Mouse (Mus musculus): ENCODE results near the gene Bmp6. TPM values are rescaled to one million over a fixed set of nuclear protein-coding genes. Genes with fewer than 3 reads are reported as not detected.
A peak's percentile ranks its signal among the peaks of the same experiment; 100 is the strongest.

The Bmp6 gene
- polyA plus RNA-seq, 1 experiment from 2014 or later, result 0.27 TPM

- Histone ChIP-seq H3K27me3 (replicated peaks; ENCODE audit: control insufficient read depth, insufficient read depth, low read length) (no peaks in the 10 kb centered on the region), H3K4me2 (no peak overlapping the region), H3K4me3 (ENCODE audit: low read depth, low read length) (no peak overlapping the region), H3K36me3 (ENCODE audit: control insufficient read depth, insufficient read depth, low read length) (peaks cover 21% of the 10 kb centered on the region), H3K9me3 (ENCODE audit: control insufficient read depth, low read length) (no peaks in the 10 kb centered on the region), H3K27ac (ENCODE audit: low read depth, low read length) (no peak overlapping the region), H3K4me1 (replicated peaks; ENCODE audit: control insufficient read depth, insufficient read depth, low read length) (peaks cover 18% of the 10 kb centered on the region), H3K9ac (ENCODE audit: low read depth, low read length) (no peak overlapping the region)
- no peak for ATAC-seq (replicated peaks; ENCODE audit: low FRiP score)
- DNase-seq (ENCODE audit: low spot score), result no peak
- WGBS, result 76% methylated on average over 4 of the region's 4 CpGs
Observed at GRCm38 (mm10) chr13:38522056-38522654, 177.2 kb downstream of the Bmp6 start.

DNA sequence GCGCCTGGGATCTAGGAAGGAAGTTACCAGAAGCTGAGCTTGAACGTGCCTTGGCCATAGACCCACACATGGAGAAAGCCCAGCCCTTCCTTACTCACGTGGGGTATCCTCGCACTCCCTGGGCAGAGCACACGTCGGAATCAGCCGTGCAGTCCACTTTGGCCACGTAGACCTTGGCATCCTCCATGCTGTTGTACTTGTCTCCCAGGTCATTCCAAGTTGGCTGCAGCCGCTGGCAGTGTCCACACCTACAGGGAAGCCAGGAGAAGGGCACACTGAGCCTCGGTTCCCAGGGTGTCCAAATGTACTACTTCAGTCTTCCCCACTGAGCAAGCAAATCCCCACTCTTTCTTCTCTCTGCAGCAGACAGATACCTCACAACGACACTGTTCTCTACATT, 178.3 kb downstream of the Bmp6 start:
- H3K4me3 ChIP-seq (ENCODE audit: low read depth, low read length), result no peak overlapping the region
- ATAC-seq (replicated peaks; ENCODE audit: low FRiP score) (no peak), DNase-seq (ENCODE audit: low spot score) (no peak)
- H3K4me2 ChIP-seq, result no peak overlapping the region
- peaks cover 16% of the 10 kb centered on the region; the same call in 1 of the 2 replicates for H3K36me3 ChIP-seq (ENCODE audit: control insufficient read depth, insufficient read depth, low read length)
- H3K9ac ChIP-seq (ENCODE audit: low read depth, low read length), result no peak overlapping the region
- no peaks in the 10 kb centered on the region for H3K27me3 ChIP-seq (replicated peaks; ENCODE audit: control insufficient read depth, insufficient read depth, low read length)
- 87% methylated on average over 11 of the region's 11 CpGs for WGBS
- H3K27ac ChIP-seq (ENCODE audit: low read depth, low read length), result no peak overlapping the region
- no peaks in the 10 kb centered on the region for H3K9me3 ChIP-seq (ENCODE audit: control insufficient read depth, low read length)
- peaks cover 18% of the 10 kb centered on the region for H3K4me1 ChIP-seq (replicated peaks; ENCODE audit: control insufficient read depth, insufficient read depth, low read length)

DNA sequence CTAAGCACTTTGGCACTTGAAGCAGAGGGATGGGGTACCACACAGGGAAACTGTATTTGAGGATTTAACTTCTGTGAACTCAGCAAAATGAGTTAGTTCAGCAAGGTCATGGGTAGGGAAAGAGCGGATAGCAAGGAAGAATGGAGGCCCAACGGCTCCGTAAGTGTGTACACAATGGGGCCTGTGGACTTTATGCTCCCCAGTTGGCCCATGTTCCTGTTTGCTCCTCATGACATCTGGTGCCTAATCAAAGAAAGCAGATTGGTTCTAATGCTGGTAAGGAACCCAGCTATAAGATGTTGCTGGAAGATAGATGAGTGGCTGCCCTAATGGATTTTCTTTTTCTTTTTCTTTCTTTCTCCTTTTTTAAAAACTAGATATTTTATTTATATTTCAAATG, 180.4 kb downstream of the Bmp6 start:
- Histone ChIP-seq H3K9ac (ENCODE audit: low read depth, low read length) (no peak overlapping the region), H3K36me3 (ENCODE audit: control insufficient read depth, insufficient read depth, low read length) (0 out of 2 replicates have a peak, but pooled peaks cover 4% of the 10 kb centered on the region), H3K27ac (ENCODE audit: low read depth, low read length) (no peak overlapping the region), H3K4me1 (replicated peaks; ENCODE audit: control insufficient read depth, insufficient read depth, low read length) (peaks cover 25% of the 10 kb centered on the region), H3K9me3 (ENCODE audit: control insufficient read depth, low read length) (no peaks in the 10 kb centered on the region), H3K4me2 (0 out of 2 replicates have a peak overlapping the region, but pooled peaks have one; percentile 9), H3K27me3 (replicated peaks; ENCODE audit: control insufficient read depth, insufficient read depth, low read length) (no peaks in the 10 kb centered on the region), H3K4me3 (ENCODE audit: low read depth, low read length) (no peak overlapping the region)
- ATAC-seq (replicated peaks; ENCODE audit: low FRiP score) (no peak), DNase-seq (ENCODE audit: low spot score) (no peak)
- 77% methylated on average over 3 of the region's 3 CpGs for WGBS

DNA sequence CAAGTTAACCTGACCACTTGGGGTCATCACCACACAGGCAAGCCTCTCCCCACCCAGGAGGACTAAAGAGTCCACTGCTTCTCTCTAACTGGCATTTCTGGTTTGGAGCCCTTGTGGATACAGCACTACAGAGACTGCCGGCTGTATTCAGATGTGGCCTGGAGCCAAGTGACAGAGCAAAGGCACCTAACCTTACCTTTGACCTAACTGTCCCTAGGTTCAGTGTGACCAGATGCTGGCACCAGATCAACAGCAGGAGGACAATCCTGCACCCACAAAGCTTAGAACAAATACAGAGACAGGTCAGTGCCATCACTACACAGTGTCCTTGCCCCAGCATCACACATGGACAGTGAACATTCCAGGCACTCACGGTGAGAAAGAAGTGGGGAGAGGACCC, 181.2 kb downstream of the Bmp6 start:
- ATAC-seq (replicated peaks; ENCODE audit: low FRiP score) (no peak), DNase-seq (ENCODE audit: low spot score) (no peak)
- 0 out of 2 replicates have a peak, but pooled peaks cover 4% of the 10 kb centered on the region for H3K36me3 ChIP-seq (ENCODE audit: control insufficient read depth, insufficient read depth, low read length)
- no peak overlapping the region for H3K27ac ChIP-seq (ENCODE audit: low read depth, low read length)
- H3K27me3 ChIP-seq (replicated peaks; ENCODE audit: control insufficient read depth, insufficient read depth, low read length), result no peaks in the 10 kb centered on the region
- no peaks in the 10 kb centered on the region for H3K9me3 ChIP-seq (ENCODE audit: control insufficient read depth, low read length)
- H3K9ac ChIP-seq (ENCODE audit: low read depth, low read length), result no peak overlapping the region
- H3K4me3 ChIP-seq (ENCODE audit: low read depth, low read length), result peak overlapping the region; percentile 93
- H3K4me1 ChIP-seq (replicated peaks; ENCODE audit: control insufficient read depth, insufficient read depth, low read length), result peaks cover 25% of the 10 kb centered on the region
- peak overlapping the region; percentile 93 for H3K4me2 ChIP-seq
- 74% methylated on average over 2 of the region's 2 CpGs for WGBS

DNA sequence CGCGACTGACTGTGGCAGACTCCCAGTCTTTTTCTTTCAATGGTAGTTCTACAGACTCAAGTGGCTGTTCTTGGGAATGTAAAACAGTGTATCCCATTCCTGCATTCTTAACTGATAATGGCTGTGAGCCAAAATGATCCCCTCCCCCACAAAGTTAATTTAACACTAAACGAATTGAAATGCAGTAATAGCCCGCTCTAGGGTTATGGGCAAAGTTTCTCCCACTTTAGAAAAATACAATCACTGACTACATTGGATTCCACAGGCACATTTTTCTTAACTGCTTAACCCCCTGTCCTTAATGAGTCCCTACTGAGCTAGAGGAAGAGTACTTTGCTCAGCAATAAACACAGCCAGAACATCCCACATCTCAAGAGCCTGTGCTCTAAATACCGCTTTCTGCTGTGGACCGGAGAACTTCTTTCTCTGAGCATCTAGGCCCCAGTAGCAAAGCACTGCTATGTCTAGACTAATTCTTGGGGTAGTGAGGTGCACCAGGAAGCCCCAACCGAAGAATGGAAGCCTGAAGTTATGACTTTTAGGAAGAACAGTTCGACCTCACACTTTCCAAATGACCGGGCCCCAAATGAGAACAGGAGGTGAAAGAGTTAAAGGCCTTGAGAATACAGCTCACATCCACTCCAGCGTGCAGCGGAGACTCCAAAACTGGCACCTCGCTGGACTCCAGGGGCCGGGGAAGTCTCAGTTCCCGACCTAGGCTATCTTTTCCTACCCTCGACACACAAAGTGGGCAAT, 182.3 kb downstream of the Bmp6 start:
- Histone ChIP-seq H3K9ac (ENCODE audit: low read depth, low read length) (peak overlapping the region; percentile 92), H3K4me1 (replicated peaks; ENCODE audit: control insufficient read depth, insufficient read depth, low read length) (peaks cover 25% of the 10 kb centered on the region), H3K4me2 (peak overlapping the region; percentile 93), H3K27ac (ENCODE audit: low read depth, low read length) (peak overlapping the region; percentile 90), H3K9me3 (ENCODE audit: control insufficient read depth, low read length) (no peaks in the 10 kb centered on the region), H3K4me3 (ENCODE audit: low read depth, low read length) (peak overlapping the region; percentile 93), H3K36me3 (ENCODE audit: control insufficient read depth, insufficient read depth, low read length) (no peaks in the 10 kb centered on the region), H3K27me3 (replicated peaks; ENCODE audit: control insufficient read depth, insufficient read depth, low read length) (no peaks in the 10 kb centered on the region)
- ATAC-seq (replicated peaks; ENCODE audit: low FRiP score), result peak; percentile 7
- DNase-seq (ENCODE audit: low spot score), result no peak
- whole genome bisulfite sequencing, result 12% methylated on average over 15 of the region's 15 CpGs

DNA sequence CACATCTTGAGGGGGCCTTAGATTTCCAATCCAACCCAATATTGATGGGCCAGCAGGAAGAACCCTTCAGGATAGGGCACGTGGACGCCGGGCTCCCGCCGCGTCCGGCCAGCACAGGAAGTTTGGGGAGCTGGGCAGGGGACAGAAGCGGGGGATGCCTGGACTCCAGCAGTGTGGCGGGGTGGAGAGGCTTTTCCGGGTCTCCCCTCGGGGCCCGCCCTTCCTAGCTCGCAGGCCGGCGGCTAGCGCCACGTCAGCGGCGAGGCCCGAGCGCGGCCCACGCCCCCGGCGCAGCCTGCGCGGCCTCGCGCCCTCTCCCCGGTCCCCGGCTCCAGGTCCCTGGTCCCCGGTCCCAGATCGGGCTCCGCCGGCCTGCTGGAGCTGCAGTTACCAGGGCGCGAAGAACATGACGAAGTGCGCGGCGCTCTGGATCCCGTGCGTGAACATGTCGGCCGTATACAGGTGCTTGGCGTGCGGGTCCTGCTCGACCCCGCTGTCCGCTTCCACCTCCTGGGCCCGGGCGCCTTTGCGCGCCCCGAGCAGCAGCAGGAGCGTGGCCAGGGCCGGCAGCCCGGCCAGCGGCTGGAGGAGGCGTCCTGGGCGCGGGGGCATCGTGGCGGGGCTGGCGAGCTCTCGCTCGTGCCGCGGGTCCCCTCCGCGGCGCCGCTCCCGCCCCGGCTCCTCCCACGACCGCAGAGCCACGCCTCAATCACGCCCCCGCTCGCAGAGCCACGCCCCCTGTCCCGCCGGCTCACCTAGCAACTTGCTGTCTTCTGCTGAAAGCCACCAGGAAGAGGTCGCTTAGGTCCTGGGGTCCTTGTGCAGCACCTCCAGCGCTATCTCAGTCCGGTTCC, 183.1 kb downstream of the Bmp6 start:
- peak overlapping the region; percentile 93 for H3K4me3 ChIP-seq (ENCODE audit: low read depth, low read length)
- no peaks in the 10 kb centered on the region for H3K36me3 ChIP-seq (ENCODE audit: control insufficient read depth, insufficient read depth, low read length)
- H3K4me1 ChIP-seq (replicated peaks; ENCODE audit: control insufficient read depth, insufficient read depth, low read length), result peaks cover 25% of the 10 kb centered on the region
- peak overlapping the region; percentile 93 for H3K4me2 ChIP-seq
- under 1% methylated on average over 87 of the region's 87 CpGs for WGBS
- H3K9ac ChIP-seq (ENCODE audit: low read depth, low read length), result peak overlapping the region; percentile 92
- peak overlapping the region; percentile 90 for H3K27ac ChIP-seq (ENCODE audit: low read depth, low read length)
- no peaks in the 10 kb centered on the region for H3K9me3 ChIP-seq (ENCODE audit: control insufficient read depth, low read length)
- peaks cover under 1% of the 10 kb centered on the region; the same call in 1 of the 2 replicates for H3K27me3 ChIP-seq (replicated peaks; ENCODE audit: control insufficient read depth, insufficient read depth, low read length)
- DNase-seq (ENCODE audit: low spot score), result peak; percentile 91
- ATAC-seq (replicated peaks; ENCODE audit: low FRiP score), result peak; percentile 90

DNA sequence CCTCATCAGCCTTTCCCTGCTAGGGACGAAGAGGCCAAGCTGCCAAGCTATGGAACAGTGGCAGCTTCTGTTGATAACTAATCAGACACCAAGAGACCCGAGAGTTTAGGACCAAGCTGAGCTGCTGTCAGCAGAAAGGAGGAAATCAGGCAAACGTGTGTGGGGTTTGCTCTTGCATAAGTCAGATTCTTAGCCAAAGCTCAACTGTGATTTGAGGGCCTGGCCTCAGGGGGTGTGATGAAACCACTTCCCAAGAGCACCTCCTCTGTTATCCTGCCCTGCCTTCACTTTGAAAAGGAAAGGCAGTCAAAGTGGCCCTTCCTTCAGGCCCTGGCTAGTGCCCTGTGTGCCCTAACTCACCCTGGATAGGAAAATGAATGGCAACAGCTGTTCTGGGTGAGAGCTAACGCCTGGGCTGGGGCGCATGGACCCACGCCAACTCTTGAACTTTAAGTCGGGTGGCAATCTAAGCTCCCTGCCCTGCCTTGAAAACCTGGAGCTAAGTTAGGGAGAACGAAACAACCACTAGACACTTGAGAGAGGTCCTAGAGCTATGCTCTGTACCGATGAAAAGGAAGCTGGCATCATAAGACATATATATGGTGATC, 183.9 kb downstream of the Bmp6 start, which contains the start of gene Txndc5:
Gene Txndc5 (minus strand): TSS at position 138 of the 608 bp plus-strand sequence.
- H3K9me3 ChIP-seq (ENCODE audit: control insufficient read depth, low read length), result no peaks in the 10 kb centered on the region
- H3K4me1 ChIP-seq (replicated peaks; ENCODE audit: control insufficient read depth, insufficient read depth, low read length), result peaks cover 25% of the 10 kb centered on the region
- H3K4me3 ChIP-seq (ENCODE audit: low read depth, low read length), result peak within 1 kb of the TSS; percentile 93
- H3K36me3 ChIP-seq (ENCODE audit: control insufficient read depth, insufficient read depth, low read length), result no peaks in the 10 kb centered on the region
- peak within 1 kb of the TSS; percentile 90 for H3K27ac ChIP-seq (ENCODE audit: low read depth, low read length)
- 51% methylated on average over 9 of the region's 9 CpGs for WGBS
- peak within 1 kb of the TSS; percentile 92 for H3K9ac ChIP-seq (ENCODE audit: low read depth, low read length)
- DNase-seq (ENCODE audit: low spot score) (no peak), ATAC-seq (replicated peaks; ENCODE audit: low FRiP score) (0 out of 2 replicates have a peak, but pooled peaks have one; percentile 4)
- H3K27me3 ChIP-seq (replicated peaks; ENCODE audit: control insufficient read depth, insufficient read depth, low read length), result peaks cover 5% of the 10 kb centered on the region; the same call in 1 of the 2 replicates
- peak within 1 kb of the TSS; percentile 93 for H3K4me2 ChIP-seq

DNA sequence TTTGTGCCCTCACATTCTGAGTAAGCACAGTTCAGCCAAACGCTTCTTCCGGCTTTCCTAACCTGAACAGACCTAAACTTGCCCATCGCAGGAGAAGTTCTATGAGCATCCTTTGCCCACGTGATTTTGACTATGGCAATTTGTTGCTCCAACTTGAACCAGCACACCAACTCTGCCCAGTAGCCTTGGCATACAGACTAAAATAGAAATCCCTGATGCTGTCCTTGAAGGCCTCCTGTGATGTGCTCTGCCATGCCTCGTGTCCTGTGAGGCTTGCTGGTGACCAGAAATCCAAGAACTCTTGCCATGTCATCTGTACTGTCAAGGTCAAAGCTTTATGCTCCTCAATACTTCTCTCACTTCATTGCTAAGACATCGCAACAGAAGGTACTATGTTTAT, 184.7 kb downstream of the Bmp6 start:
- no peaks in the 10 kb centered on the region for H3K9me3 ChIP-seq (ENCODE audit: control insufficient read depth, low read length)
- no peak overlapping the region for H3K4me3 ChIP-seq (ENCODE audit: low read depth, low read length)
- no peak overlapping the region for H3K27ac ChIP-seq (ENCODE audit: low read depth, low read length)
- peaks cover 25% of the 10 kb centered on the region for H3K4me1 ChIP-seq (replicated peaks; ENCODE audit: control insufficient read depth, insufficient read depth, low read length)
- no peak overlapping the region for H3K4me2 ChIP-seq
- no peak overlapping the region for H3K9ac ChIP-seq (ENCODE audit: low read depth, low read length)
- no peaks in the 10 kb centered on the region for H3K36me3 ChIP-seq (ENCODE audit: control insufficient read depth, insufficient read depth, low read length)
- peaks cover 5% of the 10 kb centered on the region; the same call in 1 of the 2 replicates for H3K27me3 ChIP-seq (replicated peaks; ENCODE audit: control insufficient read depth, insufficient read depth, low read length)
- ATAC-seq (replicated peaks; ENCODE audit: low FRiP score), result no peak
- no peak for DNase-seq (ENCODE audit: low spot score)
- 80% methylated on average over 6 of the region's 6 CpGs for WGBS

All from liver, embryonic 11.5 days (tissue).